Mouse (Mus musculus) thymus, postnatal 36 days (tissue): ENCODE results near the gene Rhbdl1.

ENCODE experiments used
- DNase-seq, 2 experiments: peaks; one replicate each; pipeline ENCODE4 v3.0.0; 2022; ENCODE audit warnings: mixed read lengths in 2 of 2

Gene Rhbdl1

DNA sequence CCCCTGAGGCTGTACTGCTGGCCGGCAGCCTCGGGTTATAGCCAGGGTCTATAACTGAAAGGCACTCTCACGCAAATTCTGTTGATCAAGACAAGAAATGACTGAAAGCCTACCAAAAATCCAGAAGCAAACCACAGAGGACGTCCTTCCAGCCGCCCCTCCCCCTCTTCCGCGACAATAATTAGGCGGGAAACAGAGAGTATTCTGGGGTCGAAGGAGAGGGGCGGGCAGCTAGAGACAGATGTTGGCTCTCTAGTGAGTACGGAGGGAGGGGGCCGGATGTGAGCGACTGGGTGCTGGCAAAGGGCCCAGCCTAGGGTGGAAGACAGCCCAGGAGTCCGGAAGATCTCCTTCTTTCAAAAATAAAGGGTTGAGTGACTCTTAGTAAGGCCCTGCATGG is 44.5 kb downstream of the Rhbdl1 start, which contains the start of gene Fam173a:
TSS of gene Fam173a (minus strand) at position 287 of the 400 bp plus-strand sequence.
- peak; percentile 83 to 88 for DNase-seq

GRCm38 (mm10) chr17:25791843-25792527 is 45.1 kb downstream of the Rhbdl1 start:
- peak; percentile 83 to 84 for DNase-seq

DNA sequence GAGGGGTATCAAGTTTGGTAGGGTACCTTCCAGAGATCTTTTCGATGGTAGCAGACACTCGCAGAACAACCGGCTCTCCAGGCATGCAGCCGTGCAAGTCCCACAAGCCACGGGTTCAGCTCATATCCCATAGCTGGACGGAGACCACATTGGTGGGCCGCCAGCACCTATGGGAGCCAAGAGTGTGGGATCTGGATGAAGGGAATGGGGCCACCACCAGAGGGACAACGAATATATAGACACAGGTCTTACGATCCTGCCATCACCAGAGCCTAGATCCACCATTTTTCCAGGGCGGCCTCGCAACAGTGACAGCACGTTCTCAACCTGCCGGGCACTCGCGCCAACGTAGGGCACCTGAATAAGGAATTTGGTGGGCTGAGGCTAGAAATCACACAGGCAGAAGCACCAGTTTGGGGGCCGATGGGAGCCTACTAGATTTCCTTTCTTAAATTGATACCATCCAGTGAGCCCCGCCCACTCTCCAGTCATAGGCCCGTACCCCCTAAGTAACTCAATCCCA is 45.7 kb downstream of the Rhbdl1 start:
- DNase-seq: no peak

DNA sequence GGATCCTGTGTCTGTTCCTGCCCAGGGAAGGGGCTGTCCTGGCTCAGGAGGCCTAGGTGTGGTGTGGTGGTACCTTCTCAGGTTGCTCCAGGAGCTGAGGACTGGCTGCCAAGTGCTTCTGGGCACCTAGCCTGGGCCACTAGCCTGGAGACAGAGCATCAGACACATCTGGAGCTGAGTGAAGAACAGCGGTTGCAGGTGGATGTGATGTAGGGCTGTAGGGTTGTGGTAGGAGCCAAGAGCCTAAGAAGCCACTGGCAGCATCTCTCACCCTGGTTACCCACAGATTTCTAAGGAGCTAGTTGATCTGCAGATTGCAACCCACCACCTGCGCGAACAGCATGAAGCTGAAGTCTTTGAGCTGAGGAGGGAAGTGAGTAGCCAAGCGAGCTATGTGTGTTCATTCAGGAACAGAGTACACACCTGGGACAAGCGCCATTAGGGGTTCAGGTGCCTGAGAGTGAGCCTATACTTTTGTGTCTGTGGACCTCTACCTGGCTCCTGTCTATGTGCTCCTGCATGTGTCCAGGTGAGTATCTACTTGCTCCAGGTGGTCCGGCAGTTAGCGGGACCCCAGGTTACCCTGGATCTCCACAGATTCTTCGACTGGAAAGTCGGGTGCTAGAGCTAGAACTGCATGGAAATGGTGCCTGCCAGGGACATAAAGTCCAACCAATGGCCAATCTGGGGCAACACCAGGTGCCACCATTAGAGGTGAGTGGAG is 50.2 kb downstream of the Rhbdl1 start:
- DNase-seq: no peak

DNA sequence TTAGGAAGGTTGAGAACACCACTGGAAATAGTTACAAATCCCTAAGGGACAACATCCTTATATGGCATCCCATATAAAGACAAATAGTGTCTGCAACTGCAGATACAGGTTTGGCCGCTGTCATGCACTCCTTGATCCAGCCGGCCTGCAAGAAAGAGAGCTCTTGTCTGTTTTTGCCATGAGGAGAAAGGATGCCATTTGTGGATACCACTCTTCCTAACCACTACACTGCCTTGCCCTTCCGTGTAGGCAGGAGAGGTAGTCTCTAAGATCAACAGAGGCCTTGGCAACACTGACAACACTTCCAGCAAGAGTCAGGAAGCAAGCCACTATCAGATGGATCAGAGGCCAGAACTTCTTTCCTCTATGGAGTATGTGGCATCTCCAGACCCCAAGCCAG is 50.8 kb downstream of the Rhbdl1 start, which contains the start of gene Ccdc78:
TSS of gene Ccdc78 (plus strand) at position 301 of the 400 bp plus-strand sequence.
- DNase-seq: no peak

DNA sequence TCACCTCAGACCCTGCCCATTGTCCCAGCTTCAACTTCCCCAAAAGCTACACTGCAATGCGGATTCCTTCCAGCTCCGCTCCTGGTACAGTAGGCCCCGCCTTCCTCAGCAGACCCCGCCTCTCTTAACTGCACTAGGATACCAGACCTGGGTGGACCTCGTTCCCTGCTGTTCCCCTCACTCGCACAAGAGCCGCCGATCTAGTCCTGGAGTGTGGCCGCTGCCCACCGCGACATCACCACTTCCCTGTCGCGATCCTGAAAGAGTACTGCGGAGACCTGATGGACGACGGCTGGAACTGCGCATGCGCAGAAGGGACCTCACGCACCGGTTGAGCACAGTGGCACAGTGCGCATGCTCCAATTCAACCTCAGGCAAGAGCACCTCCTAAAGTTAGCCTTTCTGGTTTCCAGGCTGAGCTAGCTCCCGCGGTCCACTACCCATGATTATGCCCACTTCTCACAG is 51.8 kb downstream of the Rhbdl1 start, which contains the start of gene Haghl:
TSS of gene Haghl (minus strand) at position 393 of the 465 bp plus-strand sequence.
- DNase-seq: peak; percentile 92 to 94
